14 mouse cellular contexts compared by ENCODE assay signal in the genomic region with DNA sequence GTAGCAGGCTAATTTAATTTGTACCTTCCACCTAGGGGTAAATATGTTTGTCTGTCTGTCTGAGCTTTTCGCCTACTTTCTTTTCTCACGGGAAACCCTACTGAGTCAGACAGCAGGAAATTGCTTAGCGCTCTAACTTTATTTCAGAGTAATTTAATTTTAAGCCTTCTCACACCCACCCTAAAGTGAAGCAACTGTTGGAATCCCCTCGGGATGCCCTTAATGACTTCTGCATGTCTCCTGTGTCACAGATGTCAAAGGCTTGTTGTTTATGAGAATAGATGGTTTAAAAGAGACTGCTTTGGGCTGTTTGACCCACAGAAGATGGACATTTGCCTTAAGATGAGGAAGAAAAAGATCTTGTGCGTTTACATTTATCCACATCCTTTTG.
DNase-seq lines count a peak whose midpoint lies in the region; ATAC-seq and TF ChIP-seq lines count a peak whose summit lies in the region.
"Had no signal": no experiment of that assay in that cellular context is flagged by ENCODE, and none has a peak within 500 bp of the region (broad histone marks: within the 10 kb centered on the region; RNA-seq: fewer than 3 reads in every experiment).

No protein-coding gene starts in this region.

- no peaks in the 10 kb centered on the region for H3K9me3 ChIP-seq in forebrain, postnatal 0 days (ENCODE audit: low read length)
- H3K9me3 ChIP-seq in midbrain, embryonic 12.5 days = no peaks in the 10 kb centered on the region
- H3K9me3 ChIP-seq: kidney, embryonic 15.5 days had no signal

- no peaks in the 10 kb centered on the region for H3K36me3 ChIP-seq in forebrain, postnatal 0 days (ENCODE audit: insufficient read depth)
- H3K36me3 ChIP-seq in midbrain, embryonic 12.5 days = no peaks in the 10 kb centered on the region
- H3K36me3 ChIP-seq: kidney, embryonic 15.5 days had no signal

- 27% methylated on average over 5 of the region's 5 CpGs for WGBS in forebrain, postnatal 0 days
- WGBS in midbrain, embryonic 12.5 days = 25% methylated on average over 5 of the region's 5 CpGs

- peak; percentile 19 to 21 for DNase-seq in heart, adult 9 months (ENCODE audit: low spot score in 2 of 2)
- DNase-seq in heart, postnatal 14 days = no peak
- DNase-seq in forebrain, postnatal 0 days = no peak
- DNase-seq in retina, embryonic 14.5 days (ENCODE audit: low spot score) = peak; percentile 16
- DNase-seq in gastrocnemius, postnatal 36 days = no peak
- no peak for DNase-seq in ovary, postnatal 36 days (ENCODE audit: low spot score)
- DNase-seq: adrenal gland, adult 2 months; cerebellum, postnatal 36 days; right cerebral cortex, postnatal 14 days had no signal

- intact Hi-C loops in heart, postnatal 14 days (cut with DNase I) = no loop called here
- intact Hi-C loops in gastrocnemius, postnatal 36 days (cut with DNase I) = no loop called here

- no peak for TF ChIP-seq CTCF in forebrain, postnatal 0 days (IDR thresholded peaks at IDR 0.05; ENCODE audit: low read depth)

- H3K4me1 ChIP-seq in forebrain, postnatal 0 days (ENCODE audit: insufficient read depth) = peaks cover 11% of the 10 kb centered on the region; the same call in 1 of the 2 replicates
- peaks cover 21% of the 10 kb centered on the region for H3K4me1 ChIP-seq in midbrain, embryonic 12.5 days

- H3K4me2 ChIP-seq in forebrain, postnatal 0 days (ENCODE audit: low read depth) = 0 out of 2 replicates have a peak overlapping the region, but pooled peaks have one; percentile 6
- H3K4me2 ChIP-seq in midbrain, embryonic 12.5 days (replicated peaks) = no peak overlapping the region
- H3K4me2 ChIP-seq: kidney, embryonic 15.5 days had no signal

- H3K27me3 ChIP-seq in forebrain, postnatal 0 days (ENCODE audit: insufficient read depth, low read length) = no peaks in the 10 kb centered on the region
- no peaks in the 10 kb centered on the region for H3K27me3 ChIP-seq in midbrain, embryonic 12.5 days
- H3K27me3 ChIP-seq: kidney, embryonic 15.5 days had no signal

- ATAC-seq in forebrain, postnatal 0 days = no peak
- ATAC-seq in midbrain, embryonic 12.5 days (ENCODE audit: low FRiP score, low read depth) = no peak
- ATAC-seq in megakaryocyte-erythroid progenitor cell, adult 5-6 weeks (replicated peaks; ENCODE audit: low FRiP score, low TSS enrichment, poor library complexity, severe bottlenecking) = no peak

- peak overlapping the region; percentile 36; the same call in 1 of the 2 replicates for H3K27ac ChIP-seq in forebrain, postnatal 0 days (ENCODE audit: low read depth, low read length)
- H3K27ac ChIP-seq in midbrain, embryonic 12.5 days (replicated peaks) = peak overlapping the region; percentile 50; the same call in 1 of the 2 replicates
- H3K27ac ChIP-seq: kidney, embryonic 15.5 days; left cerebral cortex, adult 2 months had no signal

- no peak overlapping the region for H3K9ac ChIP-seq in forebrain, postnatal 0 days
- H3K9ac ChIP-seq in midbrain, embryonic 12.5 days (replicated peaks) = no peak overlapping the region
- H3K9ac ChIP-seq: kidney, embryonic 15.5 days had no signal

- H3K4me3 ChIP-seq in forebrain, postnatal 0 days (ENCODE audit: low read depth, low read length) = no peak overlapping the region
- H3K4me3 ChIP-seq in midbrain, embryonic 12.5 days = no peak overlapping the region
- H3K4me3 ChIP-seq: kidney, embryonic 15.5 days; left cerebral cortex, adult 2 months; myocyte had no signal

Comparison
In these comparisons a context has a peak if more than half of its experiments do, and no peak if none do; other contexts are left out.
1. DNase-seq: peak in heart, adult 9 months (2 of 2) and retina, embryonic 14.5 days (single experiment); none in heart, postnatal 14 days (0 of 2), forebrain, postnatal 0 days (single experiment), gastrocnemius, postnatal 36 days (0 of 2) and ovary, postnatal 36 days (single experiment).